Mouse (Mus musculus) limb, embryonic 10.5 days (tissue): ENCODE data around the gene Aftph. TPM values are rescaled to one million over a fixed set of nuclear protein-coding genes. Genes with fewer than 3 reads are reported as not detected.

Experiments
- DNase-seq: peaks from one replicate; pipeline ENCODE4 v3.0.0-alpha.2; 2017; ENCODE audit warnings: low spot score
- H3K27ac ChIP-seq: fragments of 300-500 bp; sonication (generic); 2 replicates; pipeline ENCODE4 v1.5.1; 2016; ENCODE audit warnings: mild to moderate bottlenecking
- H3K27me3 ChIP-seq: fragments of 300-500 bp; sonication (generic); 2 replicates; pipeline ENCODE4 v1.6.1; 2016; ENCODE audit warnings: low read depth, mild to moderate bottlenecking; ENCODE audit not compliant: poor library complexity, severe bottlenecking
- H3K36me3 ChIP-seq: fragments of 300-500 bp; sonication (generic); 2 replicates; pipeline ENCODE4 v1.6.1; 2016; ENCODE audit warnings: mild to moderate bottlenecking, moderate library complexity
- H3K4me1 ChIP-seq: fragments of 300-500 bp; sonication (generic); 2 replicates; pipeline ENCODE4 v1.6.1; 2016
- H3K4me3 ChIP-seq: fragments of 300-500 bp; sonication (generic); 2 replicates; pipeline ENCODE4 v1.5.1; 2016; ENCODE audit warnings: mild to moderate bottlenecking, moderate library complexity
- H3K9me3 ChIP-seq: fragments of 300-500 bp; sonication (generic); replicated peaks from 2 replicates; pipeline ENCODE4 v1.6.1; 2016; ENCODE audit warnings: mild to moderate bottlenecking
- WGBS: fragments of 180-500 bp; shearing (Covaris S2); methylation state at CpG from one replicate; pipeline ENCODE4 v1.1.7; 2016; 5-methylcytosine and 5-hydroxymethylcytosine counted together
- polyA plus RNA-seq: library from polyadenylated mRNA; unstranded; fragments of >200 nt; fragmentation: Nextera tagmentation; extraction: Ambion mirVana; gene quantifications from 2 replicates; pipeline ENCODE4 v1.2.1, GENCODE M21; 2016

Gene Aftph
- polyA plus RNA-seq, 1 experiment from 2014 or later = 15.8 TPM

DNA sequence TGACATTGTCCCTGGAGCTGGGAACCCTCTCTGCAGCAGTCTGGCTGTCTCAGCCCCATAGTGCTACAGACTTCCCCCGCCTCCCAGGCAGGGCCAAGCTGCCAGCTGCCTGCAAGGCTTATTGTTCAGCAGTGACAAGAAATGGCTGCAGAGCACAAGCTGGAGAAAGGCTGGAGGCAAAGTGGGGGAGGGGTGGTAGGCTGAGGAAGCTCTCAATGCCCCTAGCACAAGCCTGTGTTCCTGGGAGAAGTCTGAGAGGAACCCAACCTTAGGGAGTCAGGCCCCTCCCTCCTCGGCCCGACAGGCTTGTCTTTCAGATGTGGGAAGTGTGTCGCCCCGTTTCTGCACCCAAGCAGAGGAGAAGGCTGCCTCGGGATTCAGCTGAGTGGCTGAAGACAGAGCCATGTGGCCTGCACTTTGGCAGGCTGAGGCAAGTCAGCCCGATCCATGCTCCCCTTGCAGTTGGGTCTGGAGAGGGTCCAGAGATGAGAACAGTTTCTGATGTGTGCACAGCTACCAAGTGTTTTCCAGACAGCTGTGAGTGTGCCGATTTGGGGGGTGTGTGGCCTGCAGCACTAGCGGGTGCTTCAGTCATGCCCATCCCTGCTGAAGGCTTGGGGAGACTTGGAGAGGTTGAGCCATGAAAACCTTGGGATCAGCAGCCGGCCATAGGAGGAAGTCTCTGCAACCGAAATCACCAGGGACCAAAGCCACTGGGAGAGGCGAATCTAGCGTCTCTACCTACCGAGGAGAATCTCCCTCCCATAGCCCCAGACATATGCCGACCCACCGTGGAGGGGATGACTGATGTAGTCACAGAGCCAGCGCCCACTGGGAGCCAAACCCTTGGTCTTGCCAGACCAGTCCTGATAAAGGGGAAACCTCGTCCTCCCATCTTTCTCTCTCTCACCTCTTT, 85.3 kb downstream of the Aftph start:
- Histone ChIP-seq H3K4me3 (peak overlapping the region; percentile 32), H3K4me1 (peaks cover 44% of the 10 kb centered on the region), H3K36me3 (0 out of 2 replicates have a peak, but pooled peaks cover 5% of the 10 kb centered on the region), H3K9me3 (no peaks in the 10 kb centered on the region), H3K27me3 (no peaks in the 10 kb centered on the region), H3K27ac (peak overlapping the region; percentile 88)
- DNase-seq = peak; percentile 71
- 18% methylated on average over 18 of the region's 18 CpGs for WGBS

DNA sequence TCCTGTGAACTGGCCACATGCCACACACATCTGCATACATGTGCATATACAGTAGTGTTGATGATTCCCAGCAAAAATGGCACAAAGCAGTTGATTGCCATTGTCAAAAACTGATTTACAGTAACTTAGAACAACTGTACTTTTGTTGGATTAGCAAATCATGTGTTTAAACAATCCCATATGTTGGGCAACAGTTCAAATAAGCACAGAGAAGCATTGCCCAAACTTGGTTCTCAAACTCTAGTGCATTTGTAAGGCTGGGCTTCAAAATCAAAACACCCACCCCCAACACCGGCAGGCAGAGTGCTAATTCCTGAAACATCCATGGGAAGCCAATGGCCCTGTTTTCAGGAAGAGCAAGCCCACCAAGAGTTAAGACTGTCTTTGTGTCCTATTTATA, 90.2 kb downstream of the Aftph start:
- Histone ChIP-seq H3K27ac (no peak overlapping the region), H3K36me3 (peaks cover 20% of the 10 kb centered on the region), H3K9me3 (no peaks in the 10 kb centered on the region), H3K4me3 (no peak overlapping the region), H3K27me3 (no peaks in the 10 kb centered on the region), H3K4me1 (peaks cover 63% of the 10 kb centered on the region)
- 86% methylated on average over 1 of the region's 1 CpGs for WGBS
- DNase-seq = no peak

DNA sequence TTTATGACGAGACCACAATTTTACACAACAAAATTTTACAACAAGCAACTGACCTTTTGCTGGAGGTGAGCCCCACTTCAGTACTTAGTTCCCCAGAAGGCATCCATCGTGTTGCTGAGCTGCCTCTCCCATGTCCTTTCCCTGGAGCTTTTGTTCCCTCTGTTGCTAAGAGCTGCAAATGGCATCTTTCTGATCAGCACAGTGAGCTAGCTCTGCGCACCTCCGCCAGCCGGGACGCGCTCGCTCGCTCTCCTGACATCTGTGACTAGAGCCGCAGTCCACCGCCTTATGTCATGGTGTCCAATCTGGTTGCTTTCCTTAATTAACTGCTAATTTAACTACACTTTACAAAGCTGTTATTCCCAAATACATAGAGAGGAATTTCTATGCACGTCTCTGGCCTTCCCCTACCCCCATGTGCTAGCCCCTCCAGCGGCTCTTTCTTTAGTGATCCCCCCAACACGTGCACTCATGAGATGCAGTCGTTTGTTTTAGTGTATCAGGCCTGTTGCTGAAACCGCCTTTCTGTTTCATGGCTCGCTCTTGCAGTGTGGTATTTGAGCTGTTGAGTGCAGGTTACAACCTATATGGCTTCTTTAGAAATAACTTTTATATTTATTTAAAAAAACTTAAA, 91.3 kb downstream of the Aftph start:
- WGBS = 88% methylated on average over 17 of the region's 17 CpGs
- Histone ChIP-seq H3K27me3 (no peaks in the 10 kb centered on the region), H3K27ac (no peak overlapping the region), H3K4me1 (peaks cover 63% of the 10 kb centered on the region), H3K36me3 (peaks cover 20% of the 10 kb centered on the region), H3K4me3 (no peak overlapping the region), H3K9me3 (no peaks in the 10 kb centered on the region)
- DNase-seq = no peak

DNA sequence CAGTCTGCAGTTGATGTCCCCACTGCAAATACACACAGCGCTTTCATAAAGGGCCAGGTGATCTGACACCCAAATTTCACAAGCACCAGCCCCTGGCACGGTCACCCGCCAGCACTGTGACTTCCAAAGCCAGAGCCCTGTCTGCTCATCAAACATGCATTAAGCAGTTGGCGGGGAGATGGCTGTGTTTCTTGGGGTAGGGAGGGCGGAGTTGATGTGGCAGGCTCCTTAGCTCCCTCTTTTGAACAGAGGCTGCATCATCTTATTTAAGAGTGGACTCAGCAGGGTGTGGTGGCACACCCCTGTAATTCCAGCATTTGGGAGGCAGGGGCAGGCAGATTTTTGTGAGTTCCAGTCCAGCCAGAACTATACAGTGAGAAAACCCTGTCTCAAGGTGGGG, 91.9 kb downstream of the Aftph start:
- H3K27ac ChIP-seq = no peak overlapping the region
- no peaks in the 10 kb centered on the region for H3K27me3 ChIP-seq
- H3K36me3 ChIP-seq = peaks cover 20% of the 10 kb centered on the region
- H3K9me3 ChIP-seq = no peaks in the 10 kb centered on the region
- no peak for DNase-seq
- WGBS = 79% methylated on average over 5 of the region's 5 CpGs
- H3K4me3 ChIP-seq = no peak overlapping the region
- peaks cover 64% of the 10 kb centered on the region for H3K4me1 ChIP-seq

DNA sequence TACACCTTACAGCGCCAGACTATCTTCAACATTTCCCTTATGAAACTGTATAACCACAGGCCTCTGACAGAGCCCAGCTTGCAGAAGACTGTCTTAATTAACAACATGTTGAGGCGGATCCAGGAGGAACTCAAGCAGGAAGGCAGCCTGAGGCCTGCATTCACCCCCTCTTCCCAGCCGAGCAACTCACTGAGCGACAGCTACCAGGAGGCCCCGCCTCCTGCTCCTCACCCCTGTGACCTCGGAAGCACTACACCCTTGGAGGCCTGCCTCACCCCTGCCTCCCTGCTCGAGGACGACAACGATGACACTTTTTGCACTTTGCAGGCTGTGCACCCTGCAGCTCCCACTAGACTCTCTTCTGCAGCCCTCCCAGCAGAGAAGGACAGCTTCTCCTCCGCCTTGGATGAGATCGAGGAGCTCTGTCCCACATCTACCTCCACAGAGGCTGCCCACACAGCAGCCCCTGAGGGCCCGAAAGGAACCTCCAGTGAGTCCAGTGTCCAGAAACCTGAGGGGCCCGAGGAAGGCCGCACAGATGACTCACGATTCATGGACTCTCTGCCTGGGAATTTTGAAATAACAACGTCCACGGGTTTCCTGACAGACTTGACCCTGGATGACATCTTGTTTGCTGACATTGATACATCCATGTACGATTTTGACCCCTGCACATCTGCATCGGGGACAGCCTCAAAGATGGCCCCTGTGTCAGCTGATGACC, 93.3 kb downstream of the Aftph start:
- 50% methylated on average over 19 of the region's 19 CpGs for WGBS
- H3K4me1 ChIP-seq = peaks cover 71% of the 10 kb centered on the region
- peaks cover 15% of the 10 kb centered on the region for H3K36me3 ChIP-seq
- peak; percentile 57 for DNase-seq
- peak overlapping the region; percentile 15; the same call in 1 of the 2 replicates for H3K4me3 ChIP-seq
- no peaks in the 10 kb centered on the region for H3K27me3 ChIP-seq
- H3K27ac ChIP-seq = peak overlapping the region; percentile 79
- no peaks in the 10 kb centered on the region for H3K9me3 ChIP-seq

DNA sequence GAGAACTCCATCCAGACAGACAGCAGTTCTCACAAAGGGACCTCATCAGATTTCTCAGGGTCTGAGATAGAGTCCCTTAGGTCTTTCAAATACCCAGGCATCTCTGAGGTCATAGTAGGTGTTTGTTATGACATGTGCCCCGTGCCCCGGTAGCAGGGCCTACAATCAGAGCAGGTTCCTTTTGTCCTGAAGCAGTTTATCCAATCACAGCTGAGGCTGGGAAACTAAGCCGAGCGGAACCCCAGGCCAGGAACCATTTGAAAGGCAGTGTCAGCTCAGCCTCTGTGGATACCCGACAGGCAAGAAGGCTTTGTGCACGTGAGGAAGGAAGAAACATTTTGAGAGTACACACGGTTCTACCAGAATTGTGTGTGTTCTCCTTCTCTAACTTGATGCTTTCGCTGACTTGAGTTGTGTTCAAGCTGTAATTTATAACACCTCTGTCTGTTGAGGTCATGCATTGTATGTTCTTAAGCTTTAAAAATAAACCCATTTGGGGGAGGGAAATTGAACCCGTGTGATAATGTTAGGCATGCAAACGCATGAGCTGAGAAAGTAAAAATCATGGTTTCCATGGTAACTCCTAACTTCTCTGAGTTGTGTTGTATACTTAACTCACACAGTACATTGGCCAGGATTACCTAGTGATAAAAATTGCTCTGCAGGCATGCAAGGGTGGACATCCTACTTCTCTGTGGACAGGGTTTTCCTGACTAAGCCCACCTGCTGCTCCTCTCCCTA, 94.2 kb downstream of the Aftph start:
- H3K27me3 ChIP-seq = no peaks in the 10 kb centered on the region
- 64% methylated on average over 10 of the region's 10 CpGs for WGBS
- no peaks in the 10 kb centered on the region for H3K9me3 ChIP-seq
- H3K36me3 ChIP-seq = peaks cover 15% of the 10 kb centered on the region
- H3K4me3 ChIP-seq = no peak overlapping the region
- DNase-seq = peak; percentile 28
- H3K27ac ChIP-seq = peak overlapping the region; percentile 79; the same call in 1 of the 2 replicates
- H3K4me1 ChIP-seq = peaks cover 76% of the 10 kb centered on the region

DNA sequence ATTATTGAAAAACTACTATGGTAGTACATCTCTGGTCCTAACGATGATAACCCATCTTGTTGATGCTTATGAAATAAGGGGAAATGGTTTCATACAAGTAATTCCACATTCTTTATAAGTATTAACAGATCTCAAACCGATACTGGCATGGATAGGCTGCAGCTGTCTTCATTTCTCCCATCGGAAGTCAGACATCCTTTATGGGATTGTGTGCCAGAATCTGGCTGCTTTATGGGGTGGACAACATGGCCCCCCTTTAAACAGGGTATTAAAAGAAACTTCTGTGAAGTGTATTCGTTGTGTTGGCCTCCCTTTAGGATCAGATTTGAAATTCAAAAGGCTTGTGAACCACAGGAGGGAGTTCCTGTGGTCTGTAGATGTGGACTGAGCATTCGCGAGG, 95.2 kb downstream of the Aftph start:
- no peak for DNase-seq
- Histone ChIP-seq H3K9me3 (no peaks in the 10 kb centered on the region), H3K36me3 (peaks cover 15% of the 10 kb centered on the region), H3K4me1 (peaks cover 82% of the 10 kb centered on the region), H3K27me3 (no peaks in the 10 kb centered on the region), H3K27ac (peak overlapping the region; percentile 30; the same call in 1 of the 2 replicates), H3K4me3 (no peak overlapping the region)
- 72% methylated on average over 6 of the region's 6 CpGs for WGBS

DNA sequence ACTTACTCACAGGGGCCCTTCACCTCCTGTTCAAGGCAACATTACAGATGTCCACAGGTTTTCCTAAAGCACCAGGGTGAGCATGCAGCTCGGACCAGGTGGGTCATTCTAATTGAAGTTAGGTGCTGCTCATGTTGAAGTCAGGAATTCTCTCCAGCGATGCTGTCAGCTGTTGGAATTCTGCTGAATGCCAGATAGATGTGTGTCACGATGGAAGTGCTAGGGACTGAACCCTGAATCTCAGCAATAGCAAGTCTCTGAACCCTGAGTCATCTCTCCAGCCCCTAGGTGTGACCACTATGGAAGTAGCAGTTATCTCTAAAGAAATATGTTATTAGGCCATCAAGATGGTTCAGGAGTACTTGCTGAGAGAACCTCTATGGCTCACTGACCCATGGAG, 95.9 kb downstream of the Aftph start:
- DNase-seq = peak; percentile 26
- Histone ChIP-seq H3K9me3 (no peaks in the 10 kb centered on the region), H3K27me3 (no peaks in the 10 kb centered on the region), H3K36me3 (peaks cover 15% of the 10 kb centered on the region), H3K4me1 (peaks cover 84% of the 10 kb centered on the region), H3K27ac (no peak overlapping the region), H3K4me3 (no peak overlapping the region)
- WGBS = 81% methylated on average over 3 of the region's 3 CpGs

DNA sequence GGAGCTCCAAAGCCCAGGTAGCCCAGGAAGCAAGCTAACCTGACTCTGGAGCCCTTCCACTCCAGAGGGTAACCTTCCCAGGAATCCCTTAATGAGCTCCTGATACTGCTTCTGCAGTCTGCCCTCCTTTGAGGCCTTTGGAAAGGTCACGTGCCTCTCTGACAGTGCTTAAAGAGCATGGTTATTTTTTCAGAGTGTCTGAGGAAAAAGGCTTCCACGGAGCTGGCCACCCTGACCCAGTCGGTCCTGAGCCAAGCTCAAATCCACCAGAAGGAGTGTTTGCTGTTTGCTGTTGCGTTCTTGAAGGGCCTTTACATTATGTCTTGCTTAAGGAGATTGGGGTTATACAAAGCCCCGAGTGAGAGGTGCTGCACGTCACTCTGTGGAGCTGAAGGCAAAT, 96.5 kb downstream of the Aftph start:
- H3K4me1 ChIP-seq = peaks cover 88% of the 10 kb centered on the region
- H3K27ac ChIP-seq = peak overlapping the region; percentile 51; the same call in 1 of the 2 replicates

DNA sequence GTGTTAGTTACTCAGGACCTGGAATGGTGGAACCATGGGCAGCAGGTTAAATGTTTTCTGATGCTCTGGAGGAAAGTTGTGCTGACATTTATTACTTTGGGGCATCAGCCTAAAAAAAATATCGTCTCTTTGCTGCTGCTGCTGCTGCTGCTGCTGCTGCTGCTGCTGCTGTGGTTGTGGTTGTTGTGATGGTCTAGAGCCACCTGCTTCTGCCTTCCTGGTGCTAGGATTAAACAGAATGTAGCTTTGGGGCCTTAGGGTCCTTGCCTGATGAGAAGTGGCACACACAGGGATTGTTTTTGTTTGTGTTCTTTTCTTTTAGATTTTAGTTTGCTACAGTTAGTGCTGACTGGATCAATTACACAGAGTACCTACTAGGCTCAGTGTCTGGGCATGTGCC, 97.2 kb downstream of the Aftph start:
- H3K27ac ChIP-seq = 0 out of 2 replicates have a peak overlapping the region, but pooled peaks have one; percentile 28
- 62% methylated on average over 1 of the region's 1 CpGs for WGBS
- DNase-seq = no peak
- H3K36me3 ChIP-seq = peaks cover 10% of the 10 kb centered on the region
- peaks cover 88% of the 10 kb centered on the region for H3K4me1 ChIP-seq
- H3K4me3 ChIP-seq = no peak overlapping the region
- no peaks in the 10 kb centered on the region for H3K9me3 ChIP-seq
- no peaks in the 10 kb centered on the region for H3K27me3 ChIP-seq

More for the DNA sequence above, 96.5 kb downstream of the Aftph start:
- WGBS = 54% methylated on average over 6 of the region's 6 CpGs
- no peaks in the 10 kb centered on the region for H3K9me3 ChIP-seq
- peaks cover 10% of the 10 kb centered on the region for H3K36me3 ChIP-seq
- H3K27me3 ChIP-seq = no peaks in the 10 kb centered on the region
- no peak overlapping the region for H3K4me3 ChIP-seq
- peak; percentile 29 for DNase-seq

DNA sequence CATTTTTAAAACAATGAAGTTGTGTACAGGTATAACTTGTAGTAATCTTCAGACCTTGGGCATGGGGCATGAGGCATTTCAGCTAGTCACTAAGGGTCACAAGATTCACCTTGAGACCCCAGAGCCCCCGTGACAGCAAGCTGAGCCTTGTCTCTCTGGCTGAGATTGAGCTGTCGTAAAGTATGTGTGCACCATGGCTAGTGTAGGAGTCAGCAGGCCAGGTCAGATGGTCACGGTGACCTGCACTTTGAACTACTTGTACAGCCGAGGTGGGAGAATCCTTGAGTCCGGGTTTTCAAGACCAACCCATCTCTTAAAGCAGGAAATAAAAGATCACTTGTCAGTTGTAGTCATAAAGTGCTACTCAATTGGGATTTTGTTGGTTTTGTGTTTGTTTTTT, 98.2 kb downstream of the Aftph start:
- Histone ChIP-seq H3K27ac (no peak overlapping the region), H3K4me3 (no peak overlapping the region), H3K4me1 (peaks cover 86% of the 10 kb centered on the region), H3K36me3 (peaks cover 3% of the 10 kb centered on the region), H3K27me3 (no peaks in the 10 kb centered on the region), H3K9me3 (no peaks in the 10 kb centered on the region)
- DNase-seq = no peak
- 20% methylated on average over 5 of the region's 5 CpGs for WGBS

DNA sequence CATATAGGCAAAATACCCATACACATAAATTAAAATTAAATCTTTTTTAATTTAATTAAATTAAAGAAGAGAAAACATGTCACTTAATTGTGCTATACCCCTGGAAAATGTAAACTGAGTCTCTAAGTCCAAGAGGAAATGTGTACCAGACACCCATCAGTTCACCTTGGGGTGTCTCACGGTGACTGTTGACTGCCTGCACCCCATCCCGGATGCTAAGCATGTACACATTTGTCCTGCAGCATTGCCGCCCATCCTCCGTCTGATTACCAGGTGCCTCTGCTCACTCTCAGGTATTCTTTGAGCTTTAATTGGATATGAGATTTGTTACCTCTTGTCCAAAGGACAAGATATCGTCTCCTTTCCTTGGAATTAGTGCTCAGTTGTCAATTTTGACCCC, 99.1 kb downstream of the Aftph start:
- Histone ChIP-seq H3K4me3 (no peak overlapping the region), H3K36me3 (no peaks in the 10 kb centered on the region), H3K27me3 (no peaks in the 10 kb centered on the region), H3K4me1 (peaks cover 78% of the 10 kb centered on the region), H3K27ac (no peak overlapping the region), H3K9me3 (no peaks in the 10 kb centered on the region)
- DNase-seq = no peak
- 75% methylated on average over 5 of the region's 5 CpGs for WGBS
